Mouse (Mus musculus) 3134 (cell line): Measurements from ENCODE around the gene Srsf4.

Source experiments
- DNase-seq: peaks from one replicate; pipeline ENCODE4 v3.0.0-alpha.2; 2011; ENCODE audit warnings: low spot score; ENCODE audit not compliant: insufficient read length; ENCODE audit errors: extremely low read depth

Srsf4 gene

GRCm38 (mm10) chr4:131872672-131873292, 635 bp upstream of the Srsf4 start:
- DNase-seq: no peak

- no peak for DNase-seq
These were observed 736 bp downstream of the Srsf4 start for GRCm38 (mm10) chr4:131874169-131874536.

GRCm38 (mm10) chr4:131874567-131874966, 1.1 kb downstream of the Srsf4 start:
- no peak for DNase-seq

GRCm38 (mm10) chr4:131875242-131875641, 1.8 kb downstream of the Srsf4 start:
- no peak for DNase-seq

- DNase-seq: no peak
These were observed 3.4 kb downstream of the Srsf4 start for GRCm38 (mm10) chr4:131876836-131877235.

GRCm38 (mm10) chr4:131879692-131880091, 6.3 kb downstream of the Srsf4 start:
- no peak for DNase-seq

- no peak for DNase-seq
These were observed 7.9 kb downstream of the Srsf4 start for GRCm38 (mm10) chr4:131881306-131881705.

- DNase-seq: no peak
These were observed 10.2 kb downstream of the Srsf4 start for GRCm38 (mm10) chr4:131883571-131883970.

GRCm38 (mm10) chr4:131885376-131885775, 12.0 kb downstream of the Srsf4 start:
- no peak for DNase-seq

GRCm38 (mm10) chr4:131888564-131888963, 15.1 kb downstream of the Srsf4 start:
- DNase-seq: no peak

- DNase-seq: no peak
These were observed 17.3 kb downstream of the Srsf4 start for GRCm38 (mm10) chr4:131890692-131891091.

GRCm38 (mm10) chr4:131897109-131897508, 23.7 kb downstream of the Srsf4 start:
- DNase-seq: no peak

GRCm38 (mm10) chr4:131897787-131898186, 24.4 kb downstream of the Srsf4 start:
- no peak for DNase-seq

- DNase-seq: no peak
These were observed 25.2 kb downstream of the Srsf4 start for GRCm38 (mm10) chr4:131898503-131899179.

GRCm38 (mm10) chr4:131899180-131899554, 25.8 kb downstream of the Srsf4 start:
- no peak for DNase-seq

- no peak for DNase-seq
These were observed 27.7 kb downstream of the Srsf4 start for GRCm38 (mm10) chr4:131901090-131901489.

GRCm38 (mm10) chr4:131904478-131904877, 31.1 kb downstream of the Srsf4 start:
- no peak for DNase-seq

GRCm38 (mm10) chr4:131906423-131906822, 33.0 kb downstream of the Srsf4 start:
- no peak for DNase-seq

- no peak for DNase-seq
These were observed 34.5 kb downstream of the Srsf4 start for GRCm38 (mm10) chr4:131907912-131908311.

- no peak for DNase-seq
These were observed 37.0 kb downstream of the Srsf4 start for GRCm38 (mm10) chr4:131910237-131910994.

GRCm38 (mm10) chr4:131911521-131911920, 38.1 kb downstream of the Srsf4 start:
- DNase-seq: no peak

GRCm38 (mm10) chr4:131913526-131913925, 40.1 kb downstream of the Srsf4 start:
- peak; percentile 53 for DNase-seq
